In the genomic region with DNA sequence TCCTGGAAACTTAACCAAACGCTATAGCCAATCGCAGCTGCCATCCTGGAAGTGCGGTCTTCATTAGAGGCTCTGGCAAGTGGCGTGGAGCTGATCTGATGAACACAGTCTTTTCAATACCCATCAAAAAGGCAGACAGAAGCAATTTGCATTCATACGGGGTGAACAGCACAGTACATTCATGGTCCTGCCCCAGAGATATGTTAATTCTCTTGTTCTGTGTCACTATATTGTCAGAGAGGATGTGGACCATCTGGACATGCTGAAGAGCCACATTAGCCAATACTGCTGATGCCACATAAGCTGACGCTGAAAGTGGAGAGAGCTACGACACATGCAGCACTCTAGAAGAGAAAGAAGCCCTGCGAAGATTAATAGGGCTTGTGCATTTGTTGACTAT, we compare ENCODE assay signal across 28 mouse cellular contexts.
DNase-seq lines count a peak whose midpoint lies in the region; ATAC-seq lines count a peak whose summit lies in the region.
"Had no signal": no experiment of that assay in that cellular context is flagged by ENCODE, and none has a peak within 500 bp of the region (broad histone marks: within the 10 kb centered on the region; RNA-seq: fewer than 3 reads in every experiment).

No protein-coding gene starts in this region.

- H3K27ac ChIP-seq in embryonic facial prominence, embryonic 11.5 days (replicated peaks; ENCODE audit: low read depth, low read length), result no peak overlapping the region
- no peak overlapping the region for H3K27ac ChIP-seq in embryonic facial prominence, embryonic 10.5 days (replicated peaks)
- no peak overlapping the region for H3K27ac ChIP-seq in midbrain, embryonic 11.5 days (ENCODE audit: low read depth, low read length)
- H3K27ac ChIP-seq in midbrain, embryonic 15.5 days, result no peak overlapping the region
- H3K27ac ChIP-seq in hindbrain, embryonic 14.5 days, result no peak overlapping the region
- no peak overlapping the region for H3K27ac ChIP-seq in neural tube, embryonic 14.5 days (ENCODE audit: low read depth, low read length)
- H3K27ac ChIP-seq: embryonic facial prominence, embryonic 12.5 days; heart, adult 2 months; intestine, embryonic 15.5 days; left cerebral cortex, adult 2 months; limb, embryonic 10.5 days had no signal

- H3K4me1 ChIP-seq in embryonic facial prominence, embryonic 11.5 days (ENCODE audit: control insufficient read depth, insufficient read depth, low read length), result no peaks in the 10 kb centered on the region
- H3K4me1 ChIP-seq in embryonic facial prominence, embryonic 10.5 days, result no peaks in the 10 kb centered on the region
- H3K4me1 ChIP-seq in midbrain, embryonic 11.5 days (ENCODE audit: control insufficient read depth, insufficient read depth, low read length), result peaks cover 2% of the 10 kb centered on the region; the same call in 1 of the 2 replicates
- H3K4me1 ChIP-seq in midbrain, embryonic 15.5 days, result no peaks in the 10 kb centered on the region
- H3K4me1 ChIP-seq in hindbrain, embryonic 14.5 days (replicated peaks; ENCODE audit: control insufficient read depth, insufficient read depth, low read length), result 0 out of 2 replicates have a peak, but pooled peaks cover 7% of the 10 kb centered on the region
- H3K4me1 ChIP-seq in neural tube, embryonic 14.5 days (ENCODE audit: control insufficient read depth, insufficient read depth, low read length), result no peaks in the 10 kb centered on the region
- H3K4me1 ChIP-seq: embryonic facial prominence, embryonic 12.5 days; intestine, embryonic 15.5 days; limb, embryonic 10.5 days had no signal

- H3K36me3 ChIP-seq in embryonic facial prominence, embryonic 11.5 days (replicated peaks; ENCODE audit: control insufficient read depth, insufficient read depth, low read depth, low read length), result no peaks in the 10 kb centered on the region
- H3K36me3 ChIP-seq in embryonic facial prominence, embryonic 10.5 days (replicated peaks), result no peaks in the 10 kb centered on the region
- no peaks in the 10 kb centered on the region for H3K36me3 ChIP-seq in midbrain, embryonic 11.5 days (ENCODE audit: control insufficient read depth, insufficient read depth, low read length)
- no peaks in the 10 kb centered on the region for H3K36me3 ChIP-seq in midbrain, embryonic 15.5 days (replicated peaks)
- H3K36me3 ChIP-seq in hindbrain, embryonic 14.5 days (replicated peaks; ENCODE audit: control insufficient read depth, insufficient read depth), result no peaks in the 10 kb centered on the region
- no peaks in the 10 kb centered on the region for H3K36me3 ChIP-seq in neural tube, embryonic 14.5 days (ENCODE audit: control insufficient read depth, insufficient read depth, low read length)
- H3K36me3 ChIP-seq: embryonic facial prominence, embryonic 12.5 days; G1E; intestine, embryonic 15.5 days; limb, embryonic 10.5 days had no signal

- DNase-seq in embryonic facial prominence, embryonic 11.5 days (ENCODE audit: low spot score), result no peak
- DNase-seq in embryonic facial prominence, embryonic 10.5 days (ENCODE audit: low spot score), result no peak
- no peak for DNase-seq in midbrain, embryonic 11.5 days (ENCODE audit: low spot score, missing footprints)
- DNase-seq in hindbrain, embryonic 14.5 days (ENCODE audit: low spot score), result no peak
- no peak for DNase-seq in heart, postnatal 36 days
- DNase-seq: adrenal gland, postnatal 14 days; cerebellum, adult 11-12 months; cerebellum, postnatal 14 days; gastrocnemius, postnatal 25 days; heart, adult 2 months; heart, postnatal 4 days; kidney, adult 9 months; kidney, postnatal 25 days; layer of hippocampus, adult 9-11 months; liver, postnatal 0 days; lung, postnatal 10 days; spleen, adult 18-20 months; thymus, postnatal 36 days had no signal

- intact Hi-C loops in heart, postnatal 36 days (cut with DNase I), result no loop called here

- H3K9ac ChIP-seq in embryonic facial prominence, embryonic 11.5 days (replicated peaks; ENCODE audit: low read length), result no peak overlapping the region
- no peak overlapping the region for H3K9ac ChIP-seq in midbrain, embryonic 11.5 days (ENCODE audit: low read length)
- no peak overlapping the region for H3K9ac ChIP-seq in midbrain, embryonic 15.5 days
- H3K9ac ChIP-seq in hindbrain, embryonic 14.5 days, result no peak overlapping the region
- no peak overlapping the region for H3K9ac ChIP-seq in neural tube, embryonic 14.5 days (replicated peaks; ENCODE audit: low read depth, low read length)
- H3K9ac ChIP-seq: embryonic facial prominence, embryonic 12.5 days; intestine, embryonic 15.5 days; liver, postnatal 0 days had no signal

- H3K9me3 ChIP-seq in embryonic facial prominence, embryonic 11.5 days (replicated peaks; ENCODE audit: control insufficient read depth, low read length), result no peaks in the 10 kb centered on the region
- no peaks in the 10 kb centered on the region for H3K9me3 ChIP-seq in embryonic facial prominence, embryonic 10.5 days
- no peaks in the 10 kb centered on the region for H3K9me3 ChIP-seq in midbrain, embryonic 11.5 days (ENCODE audit: control insufficient read depth, low read length)
- H3K9me3 ChIP-seq in midbrain, embryonic 15.5 days, result no peaks in the 10 kb centered on the region
- no peaks in the 10 kb centered on the region for H3K9me3 ChIP-seq in hindbrain, embryonic 14.5 days (ENCODE audit: control insufficient read depth, low read length)
- H3K9me3 ChIP-seq in neural tube, embryonic 14.5 days (ENCODE audit: control insufficient read depth, low read length), result no peaks in the 10 kb centered on the region
- H3K9me3 ChIP-seq: embryonic facial prominence, embryonic 12.5 days; intestine, embryonic 15.5 days; limb, embryonic 10.5 days had no signal

- WGBS in embryonic facial prominence, embryonic 11.5 days, result 81% methylated on average over 8 of the region's 8 CpGs
- WGBS in embryonic facial prominence, embryonic 10.5 days, result 87% methylated on average over 8 of the region's 8 CpGs
- 62% methylated on average over 8 of the region's 8 CpGs for WGBS in midbrain, embryonic 11.5 days
- 26% methylated on average over 8 of the region's 8 CpGs for WGBS in midbrain, embryonic 15.5 days
- WGBS in hindbrain, embryonic 14.5 days, result 27% methylated on average over 8 of the region's 8 CpGs
- WGBS in neural tube, embryonic 14.5 days, result 42% methylated on average over 8 of the region's 8 CpGs

- no peaks in the 10 kb centered on the region for H3K27me3 ChIP-seq in embryonic facial prominence, embryonic 11.5 days (ENCODE audit: control insufficient read depth, insufficient read depth, low read length)
- no peaks in the 10 kb centered on the region for H3K27me3 ChIP-seq in embryonic facial prominence, embryonic 10.5 days (replicated peaks; ENCODE audit: low read depth, poor library complexity, severe bottlenecking)
- H3K27me3 ChIP-seq in midbrain, embryonic 11.5 days (ENCODE audit: control insufficient read depth, insufficient read depth, low read length), result no peaks in the 10 kb centered on the region
- H3K27me3 ChIP-seq in midbrain, embryonic 15.5 days (replicated peaks), result 0 out of 2 replicates have a peak, but pooled peaks cover 2% of the 10 kb centered on the region
- no peaks in the 10 kb centered on the region for H3K27me3 ChIP-seq in hindbrain, embryonic 14.5 days (ENCODE audit: control insufficient read depth, insufficient read depth, low read length)
- no peaks in the 10 kb centered on the region for H3K27me3 ChIP-seq in neural tube, embryonic 14.5 days (ENCODE audit: control insufficient read depth, insufficient read depth, low read length)
- H3K27me3 ChIP-seq: embryonic facial prominence, embryonic 12.5 days; intestine, embryonic 15.5 days had no signal

- no peak overlapping the region for H3K4me3 ChIP-seq in embryonic facial prominence, embryonic 11.5 days (ENCODE audit: low read depth, low read length)
- H3K4me3 ChIP-seq in embryonic facial prominence, embryonic 10.5 days, result no peak overlapping the region
- H3K4me3 ChIP-seq in midbrain, embryonic 11.5 days (ENCODE audit: low read depth, low read length), result no peak overlapping the region
- H3K4me3 ChIP-seq in midbrain, embryonic 15.5 days, result no peak overlapping the region
- no peak overlapping the region for H3K4me3 ChIP-seq in hindbrain, embryonic 14.5 days (replicated peaks; ENCODE audit: low read length)
- no peak overlapping the region for H3K4me3 ChIP-seq in neural tube, embryonic 14.5 days (ENCODE audit: low read depth, low read length)
- H3K4me3 ChIP-seq: embryonic facial prominence, embryonic 12.5 days; erythroblast, embryonic 14.5 days; heart, adult 2 months; intestine, embryonic 15.5 days; left cerebral cortex, adult 2 months; limb, embryonic 10.5 days; myocyte had no signal

- peak; percentile 67 for ATAC-seq in embryonic facial prominence, embryonic 11.5 days (replicated peaks; ENCODE audit: insufficient number of reproducible peaks, low FRiP score, low TSS enrichment, low read depth)
- ATAC-seq in midbrain, embryonic 11.5 days (ENCODE audit: low FRiP score), result peak; percentile 77
- no peak for ATAC-seq in midbrain, embryonic 15.5 days (replicated peaks)
- ATAC-seq in hindbrain, embryonic 14.5 days (ENCODE audit: low FRiP score), result peak; percentile 24; the same call in 1 of the 2 replicates
- ATAC-seq in neural tube, embryonic 14.5 days (ENCODE audit: low read depth), result peak; percentile 31; the same call in 1 of the 2 replicates
- ATAC-seq: activated CD4-positive, CD25-positive, alpha-beta regulatory T cell, adult 4 months; intestine, embryonic 15.5 days; liver, postnatal 0 days had no signal

- no peak overlapping the region for H3K4me2 ChIP-seq in embryonic facial prominence, embryonic 11.5 days (ENCODE audit: low read depth, low read length)
- H3K4me2 ChIP-seq in midbrain, embryonic 11.5 days, result no peak overlapping the region
- no peak overlapping the region for H3K4me2 ChIP-seq in midbrain, embryonic 15.5 days
- no peak overlapping the region for H3K4me2 ChIP-seq in hindbrain, embryonic 14.5 days (replicated peaks)
- no peak overlapping the region for H3K4me2 ChIP-seq in neural tube, embryonic 14.5 days (ENCODE audit: low read depth, low read length)
- H3K4me2 ChIP-seq: embryonic facial prominence, embryonic 12.5 days; intestine, embryonic 15.5 days had no signal
